Mouse (Mus musculus) embryonic fibroblast, embryonic 13.5 days (primary cell): Measurements from ENCODE around the gene Mybl2.

Experiments
- CTCF ChIP-seq: IDR thresholded peaks from 2 replicates; pipeline ENCODE4 v1.5.1; 2011; ENCODE audit warnings: mild to moderate bottlenecking, control low read depth, low read length, moderate library complexity, borderline replicate concordance; ENCODE audit not compliant: insufficient read depth
- POLR2A ChIP-seq: IDR thresholded peaks from 2 replicates; pipeline ENCODE4 v1.6.1; 2011; ENCODE audit warnings: low read depth, mild to moderate bottlenecking, control low read depth, low read length, moderate library complexity

- no peak for TF ChIP-seq CTCF
- no peak for TF ChIP-seq POLR2A
These were observed 20.3 kb downstream of the Mybl2 start for GRCm38 (mm10) chr2:163074808-163075207.
